ENCODE assay signal across 12 mouse cellular contexts in genomic region chr14:46436471-46437090, GRCm38 (mm10). TPM values are rescaled to one million over a fixed set of nuclear protein-coding genes. Genes with fewer than 3 reads are reported as not detected.
DNase-seq lines count a peak whose midpoint lies in the region; ATAC-seq and TF ChIP-seq lines count a peak whose summit lies in the region.
"Had no signal": no experiment of that assay in that cellular context is flagged by ENCODE, and none has a peak within 500 bp of the region (broad histone marks: within the 10 kb centered on the region; RNA-seq: fewer than 3 reads in every experiment).

No protein-coding gene starts in this region.

- DNase-seq in heart, adult 2 months = no peak
- DNase-seq in 3T3-L1 (ENCODE audit: low read depth, low spot score) = peak; percentile 26
- peak; percentile 51 for DNase-seq in embryo, embryonic 11 days
- DNase-seq in limb, embryonic 11.5 days (ENCODE audit: low spot score) = peak; percentile 51
- no peak for DNase-seq in cerebellum, adult 11-12 months
- no peak for DNase-seq in left cerebral cortex, postnatal 4 days
- DNase-seq in cerebellum, adult 8-10 months = no peak
- DNase-seq: liver, embryonic 13.5 days; right cerebral cortex, postnatal 25 days had no signal

- ATAC-seq in heart, embryonic 16.5 days (replicated peaks; ENCODE audit: extremely low read depth, insufficient read depth, low FRiP score) = no peak
- ATAC-seq in limb, embryonic 11.5 days (ENCODE audit: insufficient number of reproducible peaks, low FRiP score, low TSS enrichment, low read depth) = peak; percentile 60
- ATAC-seq: forebrain, embryonic 16.5 days; inflammation-experienced regulatory T-cells, adult 6 months had no signal

- intact Hi-C loops in heart, adult 2 months (cut with DNase I) = no loop called here
- intact Hi-C loops in left cerebral cortex, postnatal 4 days (cut with DNase I) = no loop called here

- no peaks in the 10 kb centered on the region for H3K36me3 ChIP-seq in heart, embryonic 16.5 days (ENCODE audit: control insufficient read depth, insufficient read depth)
- H3K36me3 ChIP-seq in heart, adult 2 months (ENCODE audit: control insufficient read depth, insufficient read depth, low read length) = no peaks in the 10 kb centered on the region
- no peaks in the 10 kb centered on the region for H3K36me3 ChIP-seq in limb, embryonic 11.5 days (ENCODE audit: control insufficient read depth, insufficient read depth, low read length)
- H3K36me3 ChIP-seq: liver, embryonic 13.5 days had no signal

- TF ChIP-seq POLR2A in heart, adult 2 months (IDR thresholded peaks at IDR 0.05; ENCODE audit: insufficient read depth, low read depth, low read length) = no peak

- H3K79me2 ChIP-seq in heart, adult 2 months (replicated peaks; ENCODE audit: control insufficient read depth, insufficient read depth, low read length) = no peaks in the 10 kb centered on the region

- no peaks in the 10 kb centered on the region for H3K27me3 ChIP-seq in heart, embryonic 16.5 days (ENCODE audit: control insufficient read depth, insufficient read depth, low read length)
- H3K27me3 ChIP-seq in heart, adult 2 months (ENCODE audit: control insufficient read depth, insufficient read depth, low read length) = no peaks in the 10 kb centered on the region
- no peaks in the 10 kb centered on the region for H3K27me3 ChIP-seq in limb, embryonic 11.5 days (ENCODE audit: control insufficient read depth, insufficient read depth, low read length)
- H3K27me3 ChIP-seq: liver, embryonic 13.5 days had no signal

- H3K9me3 ChIP-seq in heart, embryonic 16.5 days (replicated peaks; ENCODE audit: control insufficient read depth, low read length) = no peaks in the 10 kb centered on the region
- H3K9me3 ChIP-seq in limb, embryonic 11.5 days (ENCODE audit: control insufficient read depth, low read length) = no peaks in the 10 kb centered on the region
- H3K9me3 ChIP-seq: liver, embryonic 13.5 days had no signal

- WGBS in heart, embryonic 16.5 days = 16% methylated on average over 9 of the region's 9 CpGs
- WGBS in heart, adult 2 months = 40% methylated on average over 9 of the region's 9 CpGs
- 3% methylated on average over 9 of the region's 9 CpGs for WGBS in limb, embryonic 11.5 days

- TF ChIP-seq EP300 in heart, adult 2 months (IDR thresholded peaks at IDR 0.05; ENCODE audit: insufficient read depth, low read depth, low read length) = no peak

- no peak overlapping the region for H3K27ac ChIP-seq in heart, embryonic 16.5 days (ENCODE audit: low read length)
- no peak overlapping the region for H3K27ac ChIP-seq in heart, adult 2 months
- no peak overlapping the region for H3K27ac ChIP-seq in limb, embryonic 11.5 days (replicated peaks; ENCODE audit: low read depth, low read length)
- H3K27ac ChIP-seq: liver, embryonic 13.5 days had no signal

- H3K9ac ChIP-seq in heart, embryonic 16.5 days (ENCODE audit: low read length) = no peak overlapping the region
- H3K9ac ChIP-seq in heart, adult 2 months (ENCODE audit: low read depth, low read length) = no peak overlapping the region
- no peak overlapping the region for H3K9ac ChIP-seq in limb, embryonic 11.5 days (ENCODE audit: low read length)
- H3K9ac ChIP-seq: liver, embryonic 13.5 days had no signal

- TF ChIP-seq CTCF in heart, adult 2 months (IDR thresholded peaks at IDR 0.05) = no peak

- H3K4me1 ChIP-seq in heart, embryonic 16.5 days (ENCODE audit: control insufficient read depth, insufficient read depth, low read length) = peaks cover 8% of the 10 kb centered on the region
- no peaks in the 10 kb centered on the region for H3K4me1 ChIP-seq in heart, adult 2 months (ENCODE audit: control insufficient read depth, insufficient read depth, low read length)
- H3K4me1 ChIP-seq in limb, embryonic 11.5 days (ENCODE audit: control insufficient read depth, insufficient read depth, low read length) = peaks cover 8% of the 10 kb centered on the region
- H3K4me1 ChIP-seq: liver, embryonic 13.5 days had no signal

- no peak overlapping the region for H3K4me3 ChIP-seq in heart, embryonic 16.5 days (ENCODE audit: low read length)
- H3K4me3 ChIP-seq in heart, adult 2 months = no peak overlapping the region
- no peak overlapping the region for H3K4me3 ChIP-seq in limb, embryonic 11.5 days (ENCODE audit: low read depth, low read length)
- H3K4me3 ChIP-seq: liver, embryonic 13.5 days had no signal

- H3K4me2 ChIP-seq in heart, embryonic 16.5 days (ENCODE audit: low read depth, low read length) = peak overlapping the region; percentile 44
- H3K4me2 ChIP-seq in limb, embryonic 11.5 days (ENCODE audit: low read depth, severe bottlenecking) = peak overlapping the region; percentile 11; the same call in 1 of the 2 replicates
- H3K4me2 ChIP-seq: liver, embryonic 13.5 days had no signal

RNA-seq across cellular contexts. Expression of gene Bmp4, which starts 46.1 kb away (rescaled TPM):
- 14.0 and 21.6 TPM in 2 replicates for polyA plus RNA-seq in heart, embryonic 16.5 days (2015; fragmentation: Nextera tagmentation; extraction: Ambion mirVana)
- total RNA-seq in heart, adult 2 months (2021) = 10 to 100 TPM in 1 of 2 experiments, 1 to 10 TPM in 1; 7.6 to 14.4 TPM
- polyA plus RNA-seq in heart, adult 2 months (2012; rRNA removed) = 35.6 and 36.5 TPM in 2 replicates
- 58.9 and 75.0 TPM in 2 replicates for polyA plus RNA-seq in limb, embryonic 11.5 days (2014; fragmentation: Nextera tagmentation; extraction: Ambion mirVana)
- 1 to 10 TPM; 6.1 to 7.1 TPM for total RNA-seq in left cerebral cortex, postnatal 4 days (2021)
- polyA plus RNA-seq: inflammation-experienced regulatory T-cells, adult 6 months had no signal

RNA-seq across cellular contexts. Expression of gene Gm15217, which starts 57.4 kb away (rescaled TPM):
- polyA plus RNA-seq in heart, embryonic 16.5 days (2015; fragmentation: Nextera tagmentation; extraction: Ambion mirVana) = not detected in 2 replicates
- not detected for total RNA-seq in heart, adult 2 months (2021)
- not detected in 2 replicates for polyA plus RNA-seq in heart, adult 2 months (2012; rRNA removed)
- polyA plus RNA-seq in limb, embryonic 11.5 days (2014; fragmentation: Nextera tagmentation; extraction: Ambion mirVana) = 0.50 TPM in 1 of 2 replicates, not detected in the other
- total RNA-seq in left cerebral cortex, postnatal 4 days (2021) = not detected
- polyA plus RNA-seq: forebrain, embryonic 16.5 days; inflammation-experienced regulatory T-cells, adult 6 months; liver, embryonic 13.5 days had no signal

Comparison
In these comparisons a context has a peak if more than half of its experiments do, and no peak if none do; other contexts are left out.
1. DNase-seq: peak in 3T3-L1 (single experiment), embryo, embryonic 11 days (single experiment) and limb, embryonic 11.5 days (single experiment); none in heart, adult 2 months (0 of 2), cerebellum, adult 11-12 months (single experiment), left cerebral cortex, postnatal 4 days (single experiment) and cerebellum, adult 8-10 months (single experiment).